Mouse (Mus musculus) midbrain, embryonic 10.5 days (tissue): ENCODE measurements at regions not wholly inside any gene's neighbourhood (a gene's known extent, or its start where the extent isn't known, plus 50 kb on each side); places are given as distances from the start of the nearest gene placed in this dataset.
A peak's percentile ranks its signal among the peaks of the same experiment; 100 is the strongest.
"Not testable (repeated sequence)": the region's sequence is repeated elsewhere in the genome, so short reads cannot be mapped to it uniquely, and the experiment has no call there.

Experiments used
- DNase-seq: peaks from one replicate; pipeline ENCODE4 v3.0.0-alpha.2; 2017; ENCODE audit warnings: low spot score
- H3K27ac ChIP-seq: fragments of 300-500 bp; sonication (generic); replicated peaks from 2 replicates; pipeline ENCODE4 v1.5.1; 2016; ENCODE audit warnings: mild to moderate bottlenecking
- H3K27me3 ChIP-seq: fragments of 300-500 bp; sonication (generic); 2 replicates; pipeline ENCODE4 v1.6.1; 2016; ENCODE audit warnings: low read depth, mild to moderate bottlenecking; ENCODE audit not compliant: poor library complexity, severe bottlenecking
- H3K36me3 ChIP-seq: fragments of 300-500 bp; sonication (generic); 2 replicates; pipeline ENCODE4 v1.6.1; 2016; ENCODE audit warnings: mild to moderate bottlenecking, moderate library complexity
- H3K4me1 ChIP-seq: fragments of 300-500 bp; sonication (generic); 2 replicates; pipeline ENCODE4 v1.6.1; 2016
- H3K4me3 ChIP-seq: fragments of 300-500 bp; sonication (generic); 2 replicates; pipeline ENCODE4 v1.5.1; 2016; ENCODE audit warnings: mild to moderate bottlenecking, moderate library complexity
- H3K9me3 ChIP-seq: fragments of 300-500 bp; sonication (generic); replicated peaks from 2 replicates; pipeline ENCODE4 v1.6.1; 2016; ENCODE audit warnings: mild to moderate bottlenecking
- WGBS: fragments of 180-500 bp; shearing (Covaris S2); methylation state at CpG from one replicate; pipeline ENCODE4 v1.1.7; 2016; 5-methylcytosine and 5-hydroxymethylcytosine counted together

GRCm38 (mm10) chr2:179170608-179171007 lies 271.6 kb upstream of the Cdh4 start:
- Histone ChIP-seq H3K27me3 (peaks cover 30% of the 10 kb centered on the region; the same call in 1 of the 2 replicates), H3K27ac (no peak overlapping the region), H3K4me1 (peaks cover 11% of the 10 kb centered on the region; the same call in 1 of the 2 replicates), H3K9me3 (peaks cover 5% of the 10 kb centered on the region; the same call in 1 of the 2 replicates), H3K4me3 (no peak overlapping the region), H3K36me3 (no peaks in the 10 kb centered on the region)
- WGBS: 63% methylated on average over 3 of the region's 3 CpGs
- DNase-seq: no peak

GRCm38 (mm10) chr2:179176835-179177530 lies 265.2 kb upstream of the Cdh4 start:
- H3K36me3 ChIP-seq, H3K27ac ChIP-seq, H3K4me1 ChIP-seq, DNase-seq, H3K9me3 ChIP-seq: not testable (repeated sequence)
- 7% methylated on average over 35 of the region's 35 CpGs for WGBS
- Histone ChIP-seq H3K4me3 (peak overlapping the region; percentile 35), H3K27me3 (peaks cover 33% of the 10 kb centered on the region)

GRCm38 (mm10) chr2:179181366-179181765 lies 260.9 kb upstream of the Cdh4 start:
- no peak overlapping the region for H3K4me3 ChIP-seq
- no peaks in the 10 kb centered on the region for H3K9me3 ChIP-seq
- 80% methylated on average over 3 of the region's 3 CpGs for WGBS
- no peak overlapping the region for H3K27ac ChIP-seq
- DNase-seq: no peak
- no peaks in the 10 kb centered on the region for H3K36me3 ChIP-seq
- no peaks in the 10 kb centered on the region; the same call in 1 of the 2 replicates for H3K4me1 ChIP-seq
- peaks cover 18% of the 10 kb centered on the region for H3K27me3 ChIP-seq

GRCm38 (mm10) chr2:179182123-179182522 lies 260.1 kb upstream of the Cdh4 start:
- 98% methylated on average over 4 of the region's 4 CpGs for WGBS
- Histone ChIP-seq H3K27ac (no peak overlapping the region), H3K9me3 (no peaks in the 10 kb centered on the region), H3K4me1 (no peaks in the 10 kb centered on the region), H3K4me3 (no peak overlapping the region), H3K36me3 (no peaks in the 10 kb centered on the region), H3K27me3 (peaks cover 12% of the 10 kb centered on the region)
- DNase-seq: no peak

- H3K27me3 ChIP-seq: peaks cover 4% of the 10 kb centered on the region; the same call in 1 of the 2 replicates
- DNase-seq: no peak
- no peaks in the 10 kb centered on the region for H3K9me3 ChIP-seq
- no peak overlapping the region for H3K27ac ChIP-seq
- no peak overlapping the region for H3K4me3 ChIP-seq
- 66% methylated on average over 6 of the region's 6 CpGs for WGBS
- no peaks in the 10 kb centered on the region for H3K36me3 ChIP-seq
- H3K4me1 ChIP-seq: peaks cover 15% of the 10 kb centered on the region
Observed at GRCm38 (mm10) chr2:179192906-179193496, 249.2 kb upstream of the Cdh4 start.

GRCm38 (mm10) chr2:179193507-179194160 lies 248.6 kb upstream of the Cdh4 start:
- H3K36me3 ChIP-seq: no peaks in the 10 kb centered on the region
- peaks cover 15% of the 10 kb centered on the region for H3K4me1 ChIP-seq
- no peak overlapping the region for H3K27ac ChIP-seq
- H3K4me3 ChIP-seq: no peak overlapping the region
- H3K27me3 ChIP-seq: peaks cover 4% of the 10 kb centered on the region; the same call in 1 of the 2 replicates
- 38% methylated on average over 9 of the region's 9 CpGs for WGBS
- H3K9me3 ChIP-seq: no peaks in the 10 kb centered on the region
- peak; percentile 83 for DNase-seq

- H3K4me1 ChIP-seq: peaks cover 11% of the 10 kb centered on the region
Observed at GRCm38 (mm10) chr2:179197471-179197870, 244.8 kb upstream of the Cdh4 start.

GRCm38 (mm10) chr2:179200495-179200894 lies 241.7 kb upstream of the Cdh4 start:
- Histone ChIP-seq H3K27ac (no peak overlapping the region), H3K4me3 (no peak overlapping the region), H3K9me3 (no peaks in the 10 kb centered on the region), H3K27me3 (no peaks in the 10 kb centered on the region), H3K36me3 (no peaks in the 10 kb centered on the region), H3K4me1 (peaks cover 9% of the 10 kb centered on the region)
- DNase-seq: peak; percentile 55
- WGBS: 7% methylated on average over 6 of the region's 6 CpGs

More at GRCm38 (mm10) chr2:179197471-179197870, 244.8 kb upstream of the Cdh4 start:
- WGBS: 83% methylated on average over 1 of the region's 1 CpGs
- Histone ChIP-seq H3K4me3 (no peak overlapping the region), H3K36me3 (no peaks in the 10 kb centered on the region), H3K9me3 (no peaks in the 10 kb centered on the region), H3K27me3 (peaks cover 4% of the 10 kb centered on the region; the same call in 1 of the 2 replicates), H3K27ac (no peak overlapping the region)
- no peak for DNase-seq

- no peak for DNase-seq
- Histone ChIP-seq H3K4me1 (peaks cover 7% of the 10 kb centered on the region), H3K27me3 (no peaks in the 10 kb centered on the region), H3K27ac (peak overlapping the region; percentile 42), H3K4me3 (no peak overlapping the region), H3K9me3 (no peaks in the 10 kb centered on the region), H3K36me3 (no peaks in the 10 kb centered on the region)
- 77% methylated on average over 10 of the region's 10 CpGs for WGBS
Observed at GRCm38 (mm10) chr2:179210164-179210805, 231.9 kb upstream of the Cdh4 start.

- H3K9me3 ChIP-seq: no peaks in the 10 kb centered on the region
- no peak for DNase-seq
- no peak overlapping the region for H3K4me3 ChIP-seq
- no peaks in the 10 kb centered on the region for H3K36me3 ChIP-seq
- no peaks in the 10 kb centered on the region for H3K4me1 ChIP-seq
- no peaks in the 10 kb centered on the region for H3K27me3 ChIP-seq
- H3K27ac ChIP-seq: no peak overlapping the region
- 53% methylated on average over 2 of the region's 2 CpGs for WGBS
Observed at GRCm38 (mm10) chr2:179216773-179217172, 225.5 kb upstream of the Cdh4 start.

GRCm38 (mm10) chr2:179228096-179228495 lies 214.1 kb upstream of the Cdh4 start:
- H3K4me3 ChIP-seq: no peak overlapping the region
- no peaks in the 10 kb centered on the region for H3K27me3 ChIP-seq
- H3K27ac ChIP-seq: no peak overlapping the region
- no peaks in the 10 kb centered on the region for H3K4me1 ChIP-seq
- H3K9me3 ChIP-seq: no peaks in the 10 kb centered on the region
- DNase-seq: no peak
- H3K36me3 ChIP-seq: no peaks in the 10 kb centered on the region
- WGBS: 85% methylated on average over 7 of the region's 7 CpGs

GRCm38 (mm10) chr2:179231708-179232354 lies 210.4 kb upstream of the Cdh4 start:
- WGBS: 88% methylated on average over 6 of the region's 6 CpGs

More at GRCm38 (mm10) chr2:179231708-179232354, 210.4 kb upstream of the Cdh4 start:
- Histone ChIP-seq H3K4me1 (peaks cover 8% of the 10 kb centered on the region; the same call in 1 of the 2 replicates), H3K36me3 (no peaks in the 10 kb centered on the region), H3K27ac (no peak overlapping the region), H3K9me3 (no peaks in the 10 kb centered on the region), H3K4me3 (no peak overlapping the region), H3K27me3 (no peaks in the 10 kb centered on the region)
- DNase-seq: no peak
